Mouse (Mus musculus) neural tube, embryonic 14.5 days (tissue): ENCODE results near the gene Fbxl2. TPM values are rescaled to one million over a fixed set of nuclear protein-coding genes. Genes with fewer than 3 reads are reported as not detected.

Experiments used
- ATAC-seq: fragments of 200-750 bp; cut with Nextera tagmentation; 2 replicates; pipeline ENCODE4 v1.8.0; 2017; ENCODE audit warnings: low read depth, mild to moderate bottlenecking, moderate TSS enrichment, moderate library complexity
- H3K27ac ChIP-seq: fragments of 300-500 bp; sonication (generic); 2 replicates; pipeline ENCODE4 v1.5.1; 2014; ENCODE audit warnings: low read depth, mild to moderate bottlenecking, control low read depth, low read length, moderate library complexity, mixed read lengths
- H3K27me3 ChIP-seq: fragments of 300-500 bp; sonication (generic); 2 replicates; pipeline ENCODE4 v1.6.1; 2014; ENCODE audit warnings: low read length; ENCODE audit not compliant: control insufficient read depth, insufficient read depth
- H3K36me3 ChIP-seq: fragments of 300-500 bp; sonication (generic); 2 replicates; pipeline ENCODE4 v1.6.1; 2014; ENCODE audit warnings: low read length, mixed read lengths; ENCODE audit not compliant: control insufficient read depth, insufficient read depth
- H3K4me1 ChIP-seq: fragments of 300-500 bp; sonication (generic); 2 replicates; pipeline ENCODE4 v1.6.1; 2014; ENCODE audit warnings: low read length; ENCODE audit not compliant: control insufficient read depth, insufficient read depth
- H3K4me2 ChIP-seq: fragments of 300-500 bp; sonication (generic); 2 replicates; pipeline ENCODE4 v1.6.1; 2014; ENCODE audit warnings: mild to moderate bottlenecking, low read depth, low read length, control low read depth
- H3K4me3 ChIP-seq: fragments of 300-500 bp; sonication (generic); 2 replicates; pipeline ENCODE4 v1.5.1; 2014; ENCODE audit warnings: low read depth, low read length, control low read depth, mixed read lengths
- H3K9ac ChIP-seq: fragments of 300-500 bp; sonication (generic); replicated peaks from 2 replicates; pipeline ENCODE4 v1.6.1; 2014; ENCODE audit warnings: low read depth, mild to moderate bottlenecking, control low read depth, low read length, mixed read lengths
- H3K9me3 ChIP-seq: fragments of 300-500 bp; sonication (generic); 2 replicates; pipeline ENCODE4 v1.6.1; 2016; ENCODE audit warnings: low read length; ENCODE audit not compliant: control insufficient read depth
- WGBS: fragments of 180-500 bp; shearing (Covaris S2); extraction: QIAGEN DNeasy Blood & Tissue Kit; methylation state at CpG from one replicate; pipeline ENCODE4 v1.1.7; 2014; 5-methylcytosine and 5-hydroxymethylcytosine counted together
- polyA plus RNA-seq: library from polyadenylated mRNA; unstranded; fragments of >200 nt; fragmentation: Nextera tagmentation; extraction: Ambion mirVana; gene quantifications from 2 replicates; pipeline ENCODE4 v1.2.1, GENCODE M21; 2014

Fbxl2 gene
- polyA plus RNA-seq, 1 experiment from 2014 or later = 26.2 TPM

- Histone ChIP-seq H3K9ac (no peak overlapping the region), H3K27me3 (no peaks in the 10 kb centered on the region), H3K4me1 (no peaks in the 10 kb centered on the region), H3K27ac (no peak overlapping the region), H3K4me3 (no peak overlapping the region), H3K36me3 (peaks cover 69% of the 10 kb centered on the region), H3K4me2 (no peak overlapping the region), H3K9me3 (no peaks in the 10 kb centered on the region)
- WGBS = 93% methylated on average over 14 of the region's 14 CpGs
- no peak for ATAC-seq
Observed at GRCm38 (mm10) chr9:113970041-113970440, 76.0 kb downstream of the Fbxl2 start.

GRCm38 (mm10) chr9:113969399-113969798 is 76.6 kb downstream of the Fbxl2 start:
- H3K4me3 ChIP-seq = no peak overlapping the region
- no peak overlapping the region for H3K4me2 ChIP-seq
- ATAC-seq = no peak
- no peaks in the 10 kb centered on the region for H3K27me3 ChIP-seq
- WGBS = 95% methylated on average over 8 of the region's 8 CpGs
- no peak overlapping the region for H3K9ac ChIP-seq
- H3K36me3 ChIP-seq = peaks cover 69% of the 10 kb centered on the region
- H3K9me3 ChIP-seq = no peaks in the 10 kb centered on the region
- no peak overlapping the region for H3K27ac ChIP-seq
- no peaks in the 10 kb centered on the region for H3K4me1 ChIP-seq

GRCm38 (mm10) chr9:113968967-113969366 is 77.0 kb downstream of the Fbxl2 start:
- Histone ChIP-seq H3K9me3 (no peaks in the 10 kb centered on the region), H3K4me2 (no peak overlapping the region), H3K4me3 (no peak overlapping the region), H3K27me3 (no peaks in the 10 kb centered on the region), H3K36me3 (peaks cover 66% of the 10 kb centered on the region), H3K4me1 (no peaks in the 10 kb centered on the region), H3K9ac (no peak overlapping the region), H3K27ac (no peak overlapping the region)
- ATAC-seq = no peak
- 91% methylated on average over 7 of the region's 7 CpGs for WGBS

- Histone ChIP-seq H3K9me3 (no peaks in the 10 kb centered on the region), H3K27me3 (no peaks in the 10 kb centered on the region), H3K4me2 (no peak overlapping the region), H3K36me3 (peaks cover 66% of the 10 kb centered on the region), H3K27ac (no peak overlapping the region), H3K4me1 (no peaks in the 10 kb centered on the region), H3K4me3 (no peak overlapping the region), H3K9ac (no peak overlapping the region)
- ATAC-seq = no peak
- 95% methylated on average over 4 of the region's 4 CpGs for WGBS
Observed at GRCm38 (mm10) chr9:113966838-113967237, 79.2 kb downstream of the Fbxl2 start.

- 94% methylated on average over 8 of the region's 8 CpGs for WGBS
- Histone ChIP-seq H3K4me3 (no peak overlapping the region), H3K27me3 (no peaks in the 10 kb centered on the region), H3K36me3 (peaks cover 59% of the 10 kb centered on the region), H3K9ac (no peak overlapping the region), H3K9me3 (no peaks in the 10 kb centered on the region), H3K27ac (no peak overlapping the region), H3K4me1 (no peaks in the 10 kb centered on the region), H3K4me2 (no peak overlapping the region)
- no peak for ATAC-seq
Observed at GRCm38 (mm10) chr9:113964415-113964814, 81.6 kb downstream of the Fbxl2 start.

GRCm38 (mm10) chr9:113963718-113964117 is 82.3 kb downstream of the Fbxl2 start:
- ATAC-seq = no peak
- peaks cover 57% of the 10 kb centered on the region for H3K36me3 ChIP-seq
- H3K27me3 ChIP-seq = no peaks in the 10 kb centered on the region

GRCm38 (mm10) chr9:113957777-113958176 is 88.2 kb downstream of the Fbxl2 start:
- H3K27ac ChIP-seq = no peak overlapping the region
- no peaks in the 10 kb centered on the region for H3K9me3 ChIP-seq
- ATAC-seq = no peak
- H3K9ac ChIP-seq = no peak overlapping the region
- peaks cover 13% of the 10 kb centered on the region; the same call in 1 of the 2 replicates for H3K36me3 ChIP-seq
- H3K27me3 ChIP-seq = no peaks in the 10 kb centered on the region
- no peak overlapping the region for H3K4me2 ChIP-seq
- 98% methylated on average over 4 of the region's 4 CpGs for WGBS
- H3K4me3 ChIP-seq = no peak overlapping the region
- no peaks in the 10 kb centered on the region for H3K4me1 ChIP-seq

More at GRCm38 (mm10) chr9:113963718-113964117, 82.3 kb downstream of the Fbxl2 start:
- no peaks in the 10 kb centered on the region for H3K4me1 ChIP-seq
- no peaks in the 10 kb centered on the region for H3K9me3 ChIP-seq
- no peak overlapping the region for H3K4me3 ChIP-seq
- H3K9ac ChIP-seq = no peak overlapping the region
- no peak overlapping the region for H3K27ac ChIP-seq
- no peak overlapping the region for H3K4me2 ChIP-seq

GRCm38 (mm10) chr9:113947216-113947615 is 98.8 kb downstream of the Fbxl2 start:
- Histone ChIP-seq H3K4me2 (no peak overlapping the region), H3K4me1 (no peaks in the 10 kb centered on the region), H3K9me3 (no peaks in the 10 kb centered on the region), H3K27me3 (no peaks in the 10 kb centered on the region), H3K27ac (no peak overlapping the region), H3K36me3 (peaks cover 10% of the 10 kb centered on the region; the same call in 1 of the 2 replicates), H3K9ac (no peak overlapping the region), H3K4me3 (no peak overlapping the region)
- ATAC-seq = no peak
- 94% methylated on average over 1 of the region's 1 CpGs for WGBS

- Histone ChIP-seq H3K4me1 (no peaks in the 10 kb centered on the region), H3K27me3 (no peaks in the 10 kb centered on the region), H3K4me3 (no peak overlapping the region), H3K9ac (no peak overlapping the region), H3K4me2 (no peak overlapping the region), H3K27ac (no peak overlapping the region), H3K9me3 (no peaks in the 10 kb centered on the region), H3K36me3 (peaks cover 10% of the 10 kb centered on the region; the same call in 1 of the 2 replicates)
- no peak for ATAC-seq
- 100% methylated on average over 1 of the region's 1 CpGs for WGBS
Observed at GRCm38 (mm10) chr9:113943372-113943771, 102.6 kb downstream of the Fbxl2 start.
